Mouse (Mus musculus) heart, adult 8-10 months (tissue): ENCODE measurements around the gene Zfp592. TPM values are rescaled to one million over a fixed set of nuclear protein-coding genes. Genes with fewer than 3 reads are reported as not detected.

Experiments
- DNase-seq: peaks from one replicate; pipeline ENCODE4 v3.0.0; 2022; ENCODE audit warnings: low spot score
- total RNA-seq, 4 experiments: library from RNA; stranded (reverse); gene quantifications; 2 replicates each; pipeline ENCODE4 v1.2.4; 2022

Gene Zfp592
- total RNA-seq, 4 experiments from 2014 or later, result 13.5 to 18.1 (median 16.3) TPM

- DNase-seq, result peak; percentile 32
Measured at GRCm38 (mm10) chr7:81057471-81057870, 64.0 kb downstream of the Zfp592 start, which contains the start of gene Alpk3. Gene Alpk3 (plus strand): TSS chr7:81057600.

DNA sequence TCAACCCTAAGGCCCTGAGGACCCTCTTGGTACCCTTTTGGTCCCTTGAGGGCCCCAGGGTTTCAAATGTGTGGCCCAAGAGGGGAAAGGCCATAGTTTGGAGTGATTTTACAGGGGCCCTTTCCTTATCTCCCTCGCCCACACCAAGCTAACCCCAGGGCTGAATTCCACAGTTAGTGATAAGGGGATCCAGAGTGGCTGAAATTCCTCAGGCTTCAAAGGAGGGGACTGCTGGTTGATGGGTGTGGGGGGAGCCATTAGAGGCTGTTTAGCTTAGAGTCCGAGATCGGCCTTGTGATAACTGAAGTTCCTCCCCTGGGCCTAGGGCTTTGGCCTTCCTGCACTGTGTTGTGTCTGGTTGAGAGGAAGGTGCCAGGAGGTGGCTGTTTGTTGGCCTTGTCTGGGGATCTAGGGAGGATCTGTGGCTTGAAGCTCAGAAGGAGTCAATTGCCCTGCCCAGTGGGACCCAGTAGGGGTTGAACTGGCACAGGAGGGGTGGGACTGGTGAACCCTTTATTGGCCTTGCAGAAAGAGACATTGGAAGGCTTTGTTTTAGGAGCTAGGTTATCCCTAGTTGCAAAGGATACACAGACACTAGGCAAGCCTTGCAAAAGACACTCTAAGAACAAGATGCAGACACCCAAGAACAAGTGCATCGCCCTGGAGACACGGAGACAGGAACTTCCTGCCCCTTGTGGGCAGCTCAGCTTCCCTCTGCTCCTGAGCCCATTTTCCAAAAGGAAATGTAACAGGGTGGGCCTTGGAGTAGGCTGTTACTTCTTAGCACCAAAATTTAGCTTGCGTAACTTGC, 64.6 kb downstream of the Zfp592 start:
- no peak for DNase-seq

GRCm38 (mm10) chr7:81058712-81059154, 65.3 kb downstream of the Zfp592 start:
- peak; percentile 29 for DNase-seq

- DNase-seq, result peak; percentile 44
Measured at GRCm38 (mm10) chr7:81059388-81059787, 65.9 kb downstream of the Zfp592 start.

- peak; percentile 28 for DNase-seq
Measured at GRCm38 (mm10) chr7:81060908-81061307, 67.4 kb downstream of the Zfp592 start.

GRCm38 (mm10) chr7:81061936-81062335, 68.5 kb downstream of the Zfp592 start:
- no peak for DNase-seq

DNA sequence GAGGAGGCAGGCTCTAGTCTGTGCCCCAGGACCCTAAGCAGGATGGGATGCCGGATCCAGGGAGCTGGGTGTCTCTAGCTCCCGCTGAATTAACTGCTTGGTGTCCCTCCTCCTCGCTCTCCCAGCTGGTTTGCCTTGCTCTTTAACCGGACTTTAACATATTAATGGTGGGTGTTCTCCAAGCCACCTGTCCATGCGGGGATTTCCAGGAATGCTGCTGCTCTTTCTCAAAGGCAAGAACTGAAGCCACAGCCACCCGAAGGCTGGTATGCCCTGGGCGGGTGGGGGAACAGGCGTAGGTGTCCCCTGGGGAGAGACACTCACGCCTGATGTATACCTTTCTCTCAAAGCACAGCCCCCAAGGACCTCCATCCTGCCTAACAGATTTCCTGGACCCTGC, 69.9 kb downstream of the Zfp592 start:
- no peak for DNase-seq

- DNase-seq, result no peak
Measured at GRCm38 (mm10) chr7:81066714-81067113, 73.2 kb downstream of the Zfp592 start.

DNA sequence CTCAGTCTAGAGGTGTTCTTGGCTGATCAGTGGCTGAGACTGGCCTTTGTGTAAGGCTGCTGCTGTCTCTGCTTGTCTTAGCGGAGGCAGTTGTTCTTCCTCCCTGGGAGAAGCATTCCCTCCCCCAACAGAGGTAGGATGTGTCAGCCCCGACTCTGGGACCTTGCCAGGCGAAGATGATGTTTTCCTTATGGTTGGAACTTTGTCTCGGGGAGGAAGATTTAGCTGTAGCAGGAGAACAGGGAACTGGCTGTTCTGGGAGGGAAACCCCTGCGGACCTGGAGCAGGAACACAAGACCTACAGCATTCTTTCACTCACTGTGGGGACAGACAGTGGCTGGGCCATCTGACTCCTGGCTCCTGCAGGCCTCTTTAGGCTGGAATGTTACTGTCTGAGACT, 79.0 kb downstream of the Zfp592 start:
- peak; percentile 90 for DNase-seq

DNA sequence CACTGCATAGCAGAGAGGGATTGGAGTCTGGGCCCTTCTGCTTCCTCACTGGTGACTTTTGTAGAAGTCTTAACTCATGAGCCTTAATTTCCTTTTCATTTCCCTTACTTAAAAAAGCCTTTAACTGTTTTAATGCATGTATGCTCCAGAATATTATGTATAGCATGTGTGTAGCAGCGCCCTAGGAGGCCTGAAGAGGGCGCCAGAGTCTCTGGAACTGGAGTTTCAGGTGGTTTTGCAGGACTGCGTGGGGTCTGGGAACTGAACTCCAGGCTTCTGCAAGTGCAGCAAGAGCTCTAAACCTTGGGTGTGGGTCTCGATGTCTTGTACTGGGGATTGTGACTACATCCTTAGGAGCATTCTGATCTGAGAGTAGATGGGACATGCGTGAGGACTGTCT, 79.8 kb downstream of the Zfp592 start:
- DNase-seq, result no peak

DNA sequence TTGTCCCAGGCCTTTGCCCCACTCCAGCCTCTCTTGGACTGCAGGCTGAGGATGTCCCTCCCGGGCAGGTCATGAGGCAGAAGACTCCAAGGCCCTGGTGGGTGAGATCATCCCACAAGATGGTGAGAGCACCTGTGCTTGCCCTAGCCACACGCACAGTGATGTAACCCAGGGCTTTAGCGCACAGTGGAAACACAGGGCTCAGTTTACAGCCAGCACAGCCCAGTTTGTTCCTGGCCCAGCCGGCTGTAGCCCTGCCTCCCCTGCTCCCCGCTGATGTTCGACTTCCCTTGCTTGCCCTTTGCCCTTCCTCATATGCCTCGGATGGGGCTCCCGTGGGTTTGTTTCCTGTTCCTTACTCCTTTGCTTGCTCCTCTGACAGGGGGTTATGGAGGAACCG, 81.1 kb downstream of the Zfp592 start:
- DNase-seq, result no peak

GRCm38 (mm10) chr7:81075299-81075698, 81.8 kb downstream of the Zfp592 start:
- no peak for DNase-seq

- DNase-seq, result no peak
Measured at GRCm38 (mm10) chr7:81075732-81076131, 82.3 kb downstream of the Zfp592 start.

- peak; percentile 62 for DNase-seq
Measured at GRCm38 (mm10) chr7:81077009-81077408, 83.5 kb downstream of the Zfp592 start.

GRCm38 (mm10) chr7:81078740-81079139, 85.3 kb downstream of the Zfp592 start:
- DNase-seq, result peak; percentile 54

- no peak for DNase-seq
Measured at GRCm38 (mm10) chr7:81093420-81093965, 100.0 kb downstream of the Zfp592 start.

DNA sequence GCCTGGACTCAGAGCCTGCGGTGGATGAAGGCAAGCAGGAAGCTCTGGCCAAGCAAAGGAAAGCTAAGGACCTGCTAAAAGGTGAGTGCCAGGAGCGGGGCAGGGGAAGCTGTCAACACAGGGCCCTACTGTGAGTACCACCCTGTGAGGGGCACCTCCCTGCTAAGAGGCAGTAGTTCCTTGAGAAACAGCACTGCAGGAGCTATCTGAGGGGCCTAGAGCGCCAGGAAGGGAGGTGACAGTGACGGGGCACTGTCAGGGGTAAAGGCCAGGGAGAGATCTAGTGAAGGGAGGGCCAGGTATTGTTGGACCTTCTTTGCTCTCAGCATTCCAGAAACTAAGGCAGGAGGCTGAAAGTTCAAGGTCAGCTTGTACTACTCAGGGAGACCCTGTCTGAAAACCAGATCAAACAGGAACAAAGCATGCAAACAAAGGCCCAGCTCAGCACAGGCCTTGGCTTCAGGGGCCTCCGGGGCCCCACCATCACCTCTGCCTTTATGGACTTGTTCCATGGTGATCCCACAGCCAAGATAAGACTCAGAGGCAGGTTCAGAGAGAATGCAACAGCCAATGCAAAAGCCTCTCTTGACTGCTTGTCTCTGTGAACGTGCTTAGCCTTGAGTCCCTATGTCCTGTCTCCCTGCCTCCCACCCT, 100.8 kb downstream of the Zfp592 start:
- DNase-seq, result no peak

Other genes starting within 250 kb of the Zfp592 start
- gene Iqgap1, start 167.7 kb upstream of the Zfp592 start, total RNA-seq, result 10 to 100 TPM; 28.6 to 38.3 (median 31.5) TPM
- 1 to 10 TPM; 4.7 to 8.1 (median 6.2) TPM for gene Zscan2, start 132.8 kb upstream of the Zfp592 start, total RNA-seq
- gene Wdr73, start 92.4 kb upstream of the Zfp592 start, total RNA-seq, result 1 to 10 TPM; 4.6 to 7.6 (median 6.3) TPM
- gene Nmb, start 88.6 kb upstream of the Zfp592 start, total RNA-seq, result 10 to 100 TPM in 1 of 4 experiments, 1 to 10 TPM in 3; 5.1 to 11.7 (median 7.9) TPM
- gene Sec11a, start 45.9 kb upstream of the Zfp592 start, total RNA-seq, result 10 to 100 TPM; 35.3 to 41.0 (median 39.2) TPM
- gene Alpk3, start 63.9 kb downstream of the Zfp592 start, total RNA-seq, result 100 to 1,000 TPM; 138 to 167 (median 145) TPM
- gene Slc28a1, start 121.1 kb downstream of the Zfp592 start, total RNA-seq, result under 1 TPM in 3 of 4 experiments, not detected in 1; 0.09 to 0.31 (median 0.16) TPM
- gene Pde8a, start 219.9 kb downstream of the Zfp592 start, total RNA-seq, result 10 to 100 TPM; 13.4 to 16.0 (median 14.0) TPM